Mouse (Mus musculus): ENCODE measurements around the gene Col7a1.

GRCm38 (mm10) chr9:108976483-108976882 is 23.1 kb downstream of the Col7a1 start:
- no peak for TF ChIP-seq CTCF (IDR thresholded peaks at IDR 0.05; ENCODE audit: low read depth)
- TF ChIP-seq EP300 (optimal IDR thresholded peaks at IDR 0.05): no peak
